Mouse (Mus musculus) forebrain, embryonic 13.5 days (tissue): ENCODE measurements at regions not wholly inside any gene's neighbourhood (a gene's known extent, or its start where the extent isn't known, plus 50 kb on each side); places are given as distances from the start of the nearest gene placed in this dataset.

Experiments
- ATAC-seq: fragments of 200-750 bp; cut with Nextera tagmentation; 2 replicates; pipeline ENCODE4 v1.8.0; 2017
- H3K27ac ChIP-seq: fragments of 300-500 bp; sonication (generic); 2 replicates; pipeline ENCODE4 v1.5.1; 2015; ENCODE audit warnings: inconsistent platforms, mild to moderate bottlenecking, moderate library complexity
- H3K27me3 ChIP-seq: fragments of 300-500 bp; sonication (generic); 2 replicates; pipeline ENCODE4 v1.6.1; 2015; ENCODE audit warnings: mild to moderate bottlenecking, inconsistent platforms
- H3K36me3 ChIP-seq: fragments of 300-500 bp; sonication (generic); 2 replicates; pipeline ENCODE4 v1.6.1; 2015; ENCODE audit warnings: mild to moderate bottlenecking, inconsistent platforms; ENCODE audit not compliant: poor library complexity, severe bottlenecking
- H3K4me1 ChIP-seq: fragments of 300-500 bp; sonication (generic); 2 replicates; pipeline ENCODE4 v1.6.1; 2015; ENCODE audit warnings: inconsistent platforms
- H3K4me2 ChIP-seq: fragments of 300-500 bp; sonication (generic); 2 replicates; pipeline ENCODE4 v1.6.1; 2015; ENCODE audit warnings: inconsistent platforms, mild to moderate bottlenecking, moderate library complexity
- H3K4me3 ChIP-seq: fragments of 300-500 bp; sonication (generic); 2 replicates; pipeline ENCODE4 v1.5.1; 2015; ENCODE audit warnings: mild to moderate bottlenecking, inconsistent platforms
- H3K9ac ChIP-seq: fragments of 300-500 bp; sonication (generic); 2 replicates; pipeline ENCODE4 v1.6.1; 2015; ENCODE audit warnings: mild to moderate bottlenecking, inconsistent platforms
- H3K9me3 ChIP-seq: fragments of 300-500 bp; sonication (generic); replicated peaks from 2 replicates; pipeline ENCODE4 v1.6.1; 2016; ENCODE audit warnings: inconsistent platforms
- WGBS: fragments of 180-500 bp; shearing (Covaris S2); methylation state at CpG from one replicate; pipeline ENCODE4 v1.1.7; 2015; 5-methylcytosine and 5-hydroxymethylcytosine counted together

DNA sequence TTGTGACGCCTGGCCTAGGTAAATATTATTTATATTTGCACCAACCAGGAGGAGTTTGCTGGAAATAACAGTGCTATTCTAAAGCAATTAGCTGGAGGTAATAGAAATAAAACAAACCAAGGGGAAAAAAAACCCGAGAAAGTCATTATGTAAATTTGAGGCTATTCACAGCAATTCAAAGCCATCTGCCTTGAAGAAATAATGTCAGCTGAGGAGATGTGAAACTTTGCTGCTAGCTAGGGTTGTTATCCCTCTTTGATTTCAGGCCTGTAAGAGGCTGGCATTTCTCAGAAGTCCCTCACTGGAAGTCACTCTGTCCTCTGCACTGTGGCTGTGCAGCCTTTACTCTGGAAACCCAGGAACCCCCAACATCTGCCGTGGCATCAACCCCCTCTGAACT, 67.5 kb upstream of the Map1b start:
- no peaks in the 10 kb centered on the region for H3K27me3 ChIP-seq
- no peak overlapping the region for H3K27ac ChIP-seq
- no peaks in the 10 kb centered on the region for H3K36me3 ChIP-seq
- peaks cover 18% of the 10 kb centered on the region for H3K4me1 ChIP-seq
- H3K4me2 ChIP-seq, result no peak overlapping the region
- H3K9ac ChIP-seq, result no peak overlapping the region
- no peak overlapping the region for H3K4me3 ChIP-seq
- H3K9me3 ChIP-seq, result no peaks in the 10 kb centered on the region
- WGBS, result 36% methylated on average over 3 of the region's 3 CpGs
- ATAC-seq, result no peak

DNA sequence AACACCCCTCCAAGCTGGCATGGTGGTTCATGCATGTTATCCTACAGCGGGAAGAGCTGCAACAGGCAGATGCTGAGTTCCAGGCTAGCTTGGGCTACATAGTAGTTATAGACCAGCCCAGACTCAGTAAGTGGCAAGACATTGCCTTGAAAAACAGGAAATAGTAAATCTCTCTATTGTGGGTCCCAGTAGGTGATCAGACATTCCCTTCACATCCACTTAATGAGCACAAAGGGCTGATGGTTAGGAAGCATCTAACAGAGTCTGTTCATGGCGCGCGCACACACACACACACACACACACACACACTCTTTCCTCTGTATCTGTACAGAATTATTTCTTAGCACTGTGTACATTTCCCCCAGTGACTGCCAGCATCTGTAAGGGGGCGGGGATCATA, 64.0 kb upstream of the Map1b start:
- Histone ChIP-seq H3K4me1 (peaks cover 24% of the 10 kb centered on the region), H3K9ac (no peak overlapping the region), H3K4me3 (no peak overlapping the region), H3K36me3 (no peaks in the 10 kb centered on the region), H3K27me3 (no peaks in the 10 kb centered on the region), H3K27ac (no peak overlapping the region), H3K4me2 (no peak overlapping the region), H3K9me3 (no peaks in the 10 kb centered on the region; the same call in 1 of the 2 replicates)
- 86% methylated on average over 5 of the region's 5 CpGs for WGBS
- ATAC-seq, result no peak

DNA sequence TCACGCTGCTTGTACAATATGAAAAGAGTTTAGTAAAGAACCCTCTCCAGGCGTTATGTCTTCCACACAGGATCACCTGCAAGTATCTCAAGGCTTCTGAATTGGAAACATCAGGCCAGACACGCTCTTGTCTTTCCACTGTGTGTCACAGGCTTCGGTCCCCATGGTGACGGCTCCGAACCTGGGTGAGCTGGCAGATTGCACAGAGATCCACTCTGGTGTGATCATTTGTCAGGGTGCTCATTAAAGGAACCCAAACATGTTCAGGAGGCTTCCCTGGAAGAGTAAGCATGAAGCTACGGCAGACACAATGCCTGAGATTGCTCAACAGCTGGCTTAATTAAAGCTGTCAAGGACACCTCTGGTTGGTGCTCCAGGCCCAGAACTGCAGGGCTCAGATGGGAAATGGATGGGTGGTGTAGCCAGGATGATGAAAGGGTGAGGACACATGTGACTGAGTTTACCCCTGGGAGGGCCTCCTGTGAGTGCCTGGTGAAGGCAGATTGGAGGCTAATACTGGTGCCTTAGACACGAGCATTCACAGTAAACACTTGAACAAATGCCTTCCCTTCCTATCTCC, 63.3 kb upstream of the Map1b start:
- Histone ChIP-seq H3K4me1 (peaks cover 28% of the 10 kb centered on the region), H3K27ac (no peak overlapping the region), H3K4me3 (no peak overlapping the region), H3K36me3 (no peaks in the 10 kb centered on the region), H3K4me2 (no peak overlapping the region), H3K27me3 (no peaks in the 10 kb centered on the region), H3K9ac (no peak overlapping the region), H3K9me3 (no peaks in the 10 kb centered on the region; the same call in 1 of the 2 replicates)
- no peak for ATAC-seq
- WGBS, result 61% methylated on average over 8 of the region's 8 CpGs

DNA sequence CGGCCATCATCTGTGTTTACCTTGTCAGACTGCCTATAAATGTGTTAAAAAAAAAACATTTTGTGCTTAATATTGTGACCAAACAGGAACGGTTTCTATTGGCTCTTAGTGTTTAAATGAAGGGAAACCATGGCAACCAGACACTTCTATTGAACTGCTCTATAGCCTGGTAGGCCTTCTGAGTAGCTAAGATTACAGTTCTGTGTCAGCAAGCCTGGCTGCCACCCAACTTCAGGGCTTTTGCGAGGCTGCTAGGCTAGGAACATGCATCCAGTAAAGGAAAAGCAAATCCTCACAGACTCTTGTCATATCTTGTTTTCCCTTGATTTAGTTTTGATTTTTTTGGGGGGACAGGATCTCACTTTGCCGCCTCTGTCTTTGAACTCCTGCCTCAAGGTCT, 61.3 kb upstream of the Map1b start:
- H3K4me1 ChIP-seq, result peaks cover 21% of the 10 kb centered on the region
- H3K9ac ChIP-seq, result no peak overlapping the region
- no peak overlapping the region for H3K27ac ChIP-seq
- no peak for ATAC-seq
- no peaks in the 10 kb centered on the region for H3K36me3 ChIP-seq
- H3K9me3 ChIP-seq, result no peaks in the 10 kb centered on the region; the same call in 1 of the 2 replicates
- H3K4me3 ChIP-seq, result no peak overlapping the region
- no peak overlapping the region for H3K4me2 ChIP-seq
- H3K27me3 ChIP-seq, result no peaks in the 10 kb centered on the region
- 62% methylated on average over 4 of the region's 4 CpGs for WGBS

DNA sequence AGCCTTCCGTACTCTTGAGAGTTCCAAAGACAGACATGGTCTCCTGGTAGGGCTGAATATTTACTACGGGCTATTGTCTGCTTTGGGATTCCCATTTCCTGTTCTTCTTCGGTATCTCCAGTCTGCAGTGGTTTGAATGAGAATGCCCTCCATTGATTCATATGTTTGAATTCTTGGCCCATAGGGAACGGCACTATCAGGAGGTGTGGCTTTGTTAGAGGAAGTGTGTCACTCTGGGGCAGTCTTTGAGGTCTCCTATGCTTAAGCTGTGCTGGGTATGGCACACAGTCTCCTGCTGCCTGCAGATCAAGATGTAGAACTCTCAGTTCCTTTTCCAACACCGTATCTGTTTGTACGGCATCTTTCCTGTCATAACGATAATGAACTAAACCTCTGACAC, 56.7 kb upstream of the Map1b start:
- Histone ChIP-seq H3K27me3 (no peaks in the 10 kb centered on the region), H3K4me3 (no peak overlapping the region), H3K9me3 (no peaks in the 10 kb centered on the region; the same call in 1 of the 2 replicates), H3K27ac (no peak overlapping the region), H3K36me3 (no peaks in the 10 kb centered on the region), H3K4me1 (peaks cover 10% of the 10 kb centered on the region), H3K4me2 (no peak overlapping the region), H3K9ac (no peak overlapping the region)
- ATAC-seq, result no peak
- 89% methylated on average over 7 of the region's 7 CpGs for WGBS

DNA sequence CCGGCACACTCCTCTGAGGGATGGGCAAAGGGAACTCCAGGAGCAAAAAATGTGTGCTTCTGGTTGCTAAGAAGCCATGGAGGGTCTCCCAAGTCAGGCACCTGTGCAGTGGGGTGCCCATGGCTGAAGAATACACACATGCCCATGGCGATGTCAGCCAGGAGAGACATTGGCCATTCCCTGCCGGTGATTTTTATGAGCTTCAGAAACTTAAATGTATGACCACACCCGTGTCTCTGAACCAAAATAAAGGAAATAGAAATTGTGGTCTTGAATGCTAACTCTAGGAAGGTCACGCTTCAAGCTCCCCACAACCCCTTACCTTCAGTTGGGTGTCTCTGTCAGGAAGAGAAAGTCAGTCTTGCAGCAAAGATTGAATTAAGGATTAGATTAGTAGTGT, 56.0 kb upstream of the Map1b start:
- H3K36me3 ChIP-seq, result no peaks in the 10 kb centered on the region
- H3K4me3 ChIP-seq, result no peak overlapping the region
- 88% methylated on average over 5 of the region's 5 CpGs for WGBS
- H3K9me3 ChIP-seq, result no peaks in the 10 kb centered on the region
- no peak overlapping the region for H3K4me2 ChIP-seq
- H3K27ac ChIP-seq, result no peak overlapping the region
- no peak for ATAC-seq
- no peaks in the 10 kb centered on the region for H3K27me3 ChIP-seq
- H3K9ac ChIP-seq, result no peak overlapping the region
- 0 out of 2 replicates have a peak, but pooled peaks cover 5% of the 10 kb centered on the region for H3K4me1 ChIP-seq
